Mouse (Mus musculus): ENCODE measurements at regions not wholly inside any gene's neighbourhood (a gene's known extent, or its start where the extent isn't known, plus 50 kb on each side); places are given as distances from the start of the nearest gene placed in this dataset.

DNA sequence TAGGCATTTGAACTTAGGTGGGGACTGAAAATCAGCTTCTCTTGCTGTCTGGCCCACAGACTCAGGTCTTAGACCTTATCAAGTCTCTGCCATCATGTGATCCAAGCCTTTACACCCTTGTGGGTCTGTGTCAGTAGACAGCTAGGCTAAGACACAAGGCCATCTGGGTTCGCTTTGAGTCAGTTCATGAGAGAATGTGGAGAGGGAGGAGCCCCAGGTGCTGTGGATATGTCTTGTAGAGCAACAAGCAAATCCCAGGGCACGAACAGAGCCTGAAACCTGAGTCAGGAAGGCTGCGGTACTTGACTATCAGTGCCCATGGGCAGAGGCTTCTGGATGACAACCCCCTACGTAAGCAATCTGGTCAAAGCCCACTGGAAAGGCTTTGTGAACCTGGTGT lies 55.6 kb upstream of the S1pr3 start:
- ATAC-seq (ENCODE audit: low FRiP score) = no peak
- Histone ChIP-seq H3K36me3 (no peaks in the 10 kb centered on the region), H3K9me3 (no peaks in the 10 kb centered on the region), H3K4me2 (no peak overlapping the region), H3K27me3 (no peaks in the 10 kb centered on the region), H3K4me1 (replicated peaks) (peaks cover 4% of the 10 kb centered on the region; the same call in 1 of the 2 replicates), H3K4me3 (no peak overlapping the region), H3K27ac (no peak overlapping the region), H3K9ac (no peak overlapping the region)
- 93% methylated on average over 4 of the region's 4 CpGs for WGBS

DNA sequence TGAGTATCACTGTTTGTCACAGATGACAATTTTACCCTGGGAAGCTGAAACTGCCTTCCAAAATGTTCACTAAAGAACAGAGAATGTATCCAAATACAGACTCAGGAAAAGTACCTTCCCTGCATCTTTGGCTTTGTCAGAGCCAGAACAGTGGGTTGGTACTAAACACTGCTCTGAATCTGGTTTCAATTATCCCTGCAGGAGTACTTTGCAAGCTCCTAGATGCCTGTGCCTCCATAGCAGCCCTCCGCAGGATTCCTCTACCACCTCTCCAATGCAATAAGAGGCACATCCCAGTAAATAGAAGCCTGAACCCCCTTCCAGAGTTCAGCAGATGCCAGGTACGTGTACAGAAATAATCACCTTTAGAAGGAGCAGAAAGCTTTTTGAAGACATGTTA lies 52.9 kb upstream of the S1pr3 start:
- ATAC-seq (ENCODE audit: low FRiP score) = no peak
- no peaks in the 10 kb centered on the region for H3K27me3 ChIP-seq
- H3K4me1 ChIP-seq (replicated peaks) = no peaks in the 10 kb centered on the region
- H3K4me2 ChIP-seq = no peak overlapping the region
- 80% methylated on average over 2 of the region's 2 CpGs for WGBS
- H3K36me3 ChIP-seq = no peaks in the 10 kb centered on the region
- H3K27ac ChIP-seq = no peak overlapping the region
- H3K9me3 ChIP-seq = no peaks in the 10 kb centered on the region
- H3K9ac ChIP-seq = no peak overlapping the region
- no peak overlapping the region for H3K4me3 ChIP-seq

Measured in hindbrain, embryonic 13.5 days (tissue).